Mouse (Mus musculus) gastrocnemius, postnatal 36 days (tissue): ENCODE results near the gene Bmyc. TPM values are rescaled to one million over a fixed set of nuclear protein-coding genes. Genes with fewer than 3 reads are reported as not detected.
"Not testable (repeated sequence)": the region's sequence is repeated elsewhere in the genome, so short reads cannot be mapped to it uniquely, and the experiment has no call there.

Experiments used
- DNase-seq, 2 experiments: peaks; one replicate each; pipeline ENCODE4 v3.0.0; 2022
- intact Hi-C: fragments of 180-260 bp; cut with DNase I; formaldehyde crosslinking; loops from one replicate; pipeline ENCODE4 v1.15.1; 2025
- total RNA-seq, 2 experiments: library from RNA; stranded (reverse); gene quantifications; 2 replicates each; pipeline ENCODE4 v1.2.3; 2021

Bmyc gene
- total RNA-seq, 2 experiments from 2014 or later, result 15.4 to 16.3 TPM

GRCm38 (mm10) chr2:25709791-25710190, 3.3 kb downstream of the Bmyc start:
- intact Hi-C loops, result loop anchor here (5.0 kb wide), 1 partner anchor 72 kb away; no protein-coding TSS in a partner anchor

GRCm38 (mm10) chr2:25711641-25712040, 5.1 kb downstream of the Bmyc start:
- intact Hi-C loops, DNase-seq: not testable (repeated sequence)

More at GRCm38 (mm10) chr2:25709791-25710190, 3.3 kb downstream of the Bmyc start:
- not testable (repeated sequence) for DNase-seq

GRCm38 (mm10) chr2:25717222-25717621, 10.7 kb downstream of the Bmyc start:
- intact Hi-C loops, result no loop called here

GRCm38 (mm10) chr2:25733199-25733930, 26.8 kb downstream of the Bmyc start:
- no peak for DNase-seq
- intact Hi-C loops, result no loop called here

More at GRCm38 (mm10) chr2:25717222-25717621, 10.7 kb downstream of the Bmyc start:
- DNase-seq, result no peak

GRCm38 (mm10) chr2:25736709-25737108, 30.2 kb downstream of the Bmyc start, which contains the start of gene Obp2b:
TSS of gene Obp2b (plus strand) at chr2:25737009.
- intact Hi-C loops, DNase-seq: not testable (repeated sequence)

- DNase-seq, result no peak
Observed at GRCm38 (mm10) chr2:25741671-25742070, 35.1 kb downstream of the Bmyc start.

GRCm38 (mm10) chr2:25754201-25754600, 47.7 kb downstream of the Bmyc start:
- intact Hi-C loops, result no loop called here
- no peak for DNase-seq

More at GRCm38 (mm10) chr2:25741671-25742070, 35.1 kb downstream of the Bmyc start:
- intact Hi-C loops, result no loop called here

Other genes starting within 250 kb of the Bmyc start
- gene Clic3, start 249.9 kb upstream of the Bmyc start, total RNA-seq, result under 1 TPM; 0.35 to 0.46 TPM
- 10 to 100 TPM; 13.4 to 13.6 TPM for gene Paxx, start 245.6 kb upstream of the Bmyc start, total RNA-seq
- under 1 TPM in 1 of 2 experiments, not detected in 1; 0.39 TPM for gene Ptgds, start 236.7 kb upstream of the Bmyc start, total RNA-seq
- not detected for gene Lcn12, start 212.8 kb upstream of the Bmyc start, total RNA-seq
- gene Fbxw5, start 206.0 kb upstream of the Bmyc start, total RNA-seq, result 10 to 100 TPM; 75.3 to 83.6 TPM
- 1 to 10 TPM; 1.4 to 1.5 TPM for gene C8g, start 205.0 kb upstream of the Bmyc start, total RNA-seq
- gene Traf2, start 159.8 kb upstream of the Bmyc start, total RNA-seq, result 10 to 100 TPM in 1 of 2 experiments, 1 to 10 TPM in 1; 9.8 to 11.5 TPM
- gene Edf1, start 148.9 kb upstream of the Bmyc start, total RNA-seq, result 100 to 1,000 TPM; 139 to 157 TPM
- gene Mamdc4, start 131.9 kb upstream of the Bmyc start, total RNA-seq, result 1 to 10 TPM in 1 of 2 experiments, under 1 TPM in 1; 0.74 to 4.7 TPM
- gene Phpt1, start 131.5 kb upstream of the Bmyc start, total RNA-seq, result 10 to 100 TPM; 50.2 to 53.9 TPM
- not detected for gene Ajm1, start 125.0 kb upstream of the Bmyc start, total RNA-seq
- gene Rabl6, start 98.2 kb upstream of the Bmyc start, total RNA-seq, result 10 to 100 TPM; 74.4 to 75.9 TPM
- gene Ccdc183, start 89.1 kb upstream of the Bmyc start, total RNA-seq, result not detected
- 10 to 100 TPM; 11.1 to 18.7 TPM for gene Tmem141, start 84.7 kb upstream of the Bmyc start, total RNA-seq
- gene Fcna, start 78.7 kb upstream of the Bmyc start, total RNA-seq, result 1 to 10 TPM; 2.3 to 3.3 TPM
- 10 to 100 TPM; 12.7 to 13.6 TPM for gene Lcn8, start 53.6 kb upstream of the Bmyc start, total RNA-seq
- not detected for gene Lcn5, start 48.8 kb upstream of the Bmyc start, total RNA-seq
- gene Lcn6, start 30.0 kb upstream of the Bmyc start, total RNA-seq, result not detected
- not detected for gene Lcn10, start 24.0 kb upstream of the Bmyc start, total RNA-seq
- not detected for gene Obp2a, start 6.7 kb upstream of the Bmyc start, total RNA-seq
- gene Obp2b, start 30.3 kb downstream of the Bmyc start, total RNA-seq, result not detected
- gene Lcn3, start 58.8 kb downstream of the Bmyc start, total RNA-seq, result not detected
- not detected for gene Lcn11, start 70.3 kb downstream of the Bmyc start, total RNA-seq
- not detected for gene Gm13539, start 75.5 kb downstream of the Bmyc start, total RNA-seq
- gene Glt6d1, start 109.1 kb downstream of the Bmyc start, total RNA-seq, result not detected
- not detected for gene Lcn9, start 116.4 kb downstream of the Bmyc start, total RNA-seq
- not detected for gene Sohlh1, start 140.5 kb downstream of the Bmyc start, total RNA-seq
- gene Kcnt1, start 157.0 kb downstream of the Bmyc start, total RNA-seq, result under 1 TPM in 1 of 2 experiments, not detected in 1; 0.20 TPM